ENCODE assay signal across 11 mouse cellular contexts in the genomic region with DNA sequence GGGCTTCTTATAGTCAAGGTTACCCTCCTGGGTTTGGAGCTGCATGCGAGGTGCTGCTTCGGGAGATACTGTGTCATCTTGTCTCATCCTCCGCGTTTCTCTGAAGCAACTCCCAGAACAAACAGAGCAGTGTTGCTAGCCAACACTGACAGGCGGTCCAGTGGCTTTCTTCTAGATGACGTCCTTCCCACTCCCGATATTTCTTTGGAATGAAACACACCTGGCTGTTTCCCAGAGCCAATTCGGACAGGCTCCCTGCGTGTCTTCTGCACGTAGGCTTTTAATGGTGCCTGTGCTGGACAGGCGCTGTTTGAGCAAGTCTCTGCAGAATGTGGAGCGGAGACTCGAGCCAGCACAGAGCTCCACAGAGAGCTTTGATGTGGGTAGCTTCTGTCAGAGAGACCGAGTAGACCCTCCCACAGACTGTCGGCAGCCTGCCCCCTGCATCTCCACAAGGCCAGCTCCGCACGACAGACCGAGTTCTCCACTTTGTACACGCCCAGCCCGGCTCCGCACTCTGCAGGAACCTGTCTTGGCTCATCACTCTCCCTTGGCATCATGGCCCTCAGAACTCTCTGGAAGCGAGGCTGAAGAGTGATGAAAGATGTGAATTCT.
DNase-seq lines count a peak whose midpoint lies in the region; ATAC-seq and TF ChIP-seq lines count a peak whose summit lies in the region.
"Had no signal": no experiment of that assay in that cellular context is flagged by ENCODE, and none has a peak within 500 bp of the region (broad histone marks: within the 10 kb centered on the region; RNA-seq: fewer than 3 reads in every experiment).

No protein-coding gene starts in this region.

- WGBS in kidney, adult 2 months: 81% methylated on average over 22 of the region's 22 CpGs
- WGBS in embryonic facial prominence, embryonic 13.5 days: 44% methylated on average over 22 of the region's 22 CpGs
- 55% methylated on average over 22 of the region's 22 CpGs for WGBS in stomach, embryonic 16.5 days
- WGBS in intestine, postnatal 0 days: 66% methylated on average over 22 of the region's 22 CpGs
- 88% methylated on average over 22 of the region's 22 CpGs for WGBS in forebrain, embryonic 10.5 days

- peak overlapping the region; percentile 21; the same call in 1 of the 2 replicates for H3K4me2 ChIP-seq in embryonic facial prominence, embryonic 13.5 days
- H3K4me2 ChIP-seq in stomach, embryonic 16.5 days (ENCODE audit: low read depth, low read length): no peak overlapping the region
- no peak overlapping the region for H3K4me2 ChIP-seq in intestine, postnatal 0 days (replicated peaks; ENCODE audit: low read depth)
- H3K4me2 ChIP-seq: midbrain, embryonic 12.5 days had no signal

- peak overlapping the region; percentile 83; the same call in 1 of the 2 replicates for H3K27ac ChIP-seq in kidney, adult 2 months (ENCODE audit: insufficient read depth, low read depth, low read length)
- H3K27ac ChIP-seq in embryonic facial prominence, embryonic 13.5 days: no peak overlapping the region
- no peak overlapping the region for H3K27ac ChIP-seq in stomach, embryonic 16.5 days (ENCODE audit: low read length)
- H3K27ac ChIP-seq in intestine, postnatal 0 days (ENCODE audit: low read depth, low read length): no peak overlapping the region
- H3K27ac ChIP-seq in forebrain, embryonic 10.5 days: no peak overlapping the region
- H3K27ac ChIP-seq: midbrain, embryonic 12.5 days had no signal

- peak; percentile 38 for DNase-seq in adrenal gland, postnatal 14 days
- no peak for DNase-seq in adrenal gland, adult 8-10 months
- no peak for DNase-seq in kidney, adult 2 months
- DNase-seq in kidney, adult 18-20 months: no peak
- no peak for DNase-seq in forebrain, embryonic 10.5 days (ENCODE audit: extremely low spot score, low spot score)
- DNase-seq: liver, postnatal 0 days had no signal

- no peaks in the 10 kb centered on the region for H3K9me3 ChIP-seq in embryonic facial prominence, embryonic 13.5 days
- no peaks in the 10 kb centered on the region for H3K9me3 ChIP-seq in stomach, embryonic 16.5 days (replicated peaks; ENCODE audit: control insufficient read depth, low read length)
- H3K9me3 ChIP-seq in intestine, postnatal 0 days (ENCODE audit: control insufficient read depth): no peaks in the 10 kb centered on the region
- no peaks in the 10 kb centered on the region for H3K9me3 ChIP-seq in forebrain, embryonic 10.5 days
- H3K9me3 ChIP-seq: midbrain, embryonic 12.5 days had no signal

- no peaks in the 10 kb centered on the region for H3K36me3 ChIP-seq in kidney, adult 2 months (ENCODE audit: control insufficient read depth, insufficient read depth, low read length)
- no peaks in the 10 kb centered on the region for H3K36me3 ChIP-seq in embryonic facial prominence, embryonic 13.5 days
- no peaks in the 10 kb centered on the region for H3K36me3 ChIP-seq in stomach, embryonic 16.5 days (ENCODE audit: control insufficient read depth, insufficient read depth, low read length)
- H3K36me3 ChIP-seq in intestine, postnatal 0 days (ENCODE audit: control insufficient read depth, insufficient read depth): no peaks in the 10 kb centered on the region
- H3K36me3 ChIP-seq in forebrain, embryonic 10.5 days (replicated peaks): no peaks in the 10 kb centered on the region
- H3K36me3 ChIP-seq: midbrain, embryonic 12.5 days had no signal

- no peak overlapping the region for H3K9ac ChIP-seq in embryonic facial prominence, embryonic 13.5 days
- peak overlapping the region; percentile 16; the same call in 1 of the 2 replicates for H3K9ac ChIP-seq in stomach, embryonic 16.5 days (ENCODE audit: low read length)
- H3K9ac ChIP-seq in intestine, postnatal 0 days (ENCODE audit: low read depth, low read length): no peak overlapping the region
- H3K9ac ChIP-seq: liver, postnatal 0 days; midbrain, embryonic 12.5 days had no signal

- TF ChIP-seq POLR2A in kidney, adult 2 months (IDR thresholded peaks at IDR 0.05; ENCODE audit: low read depth, low read length): no peak

- no peaks in the 10 kb centered on the region for H3K27me3 ChIP-seq in kidney, adult 2 months (replicated peaks; ENCODE audit: control insufficient read depth, insufficient read depth, low read length)
- no peaks in the 10 kb centered on the region for H3K27me3 ChIP-seq in embryonic facial prominence, embryonic 13.5 days
- H3K27me3 ChIP-seq in stomach, embryonic 16.5 days (ENCODE audit: control insufficient read depth, insufficient read depth, low read length): no peaks in the 10 kb centered on the region
- H3K27me3 ChIP-seq in intestine, postnatal 0 days (replicated peaks; ENCODE audit: control insufficient read depth, insufficient read depth, low read length): no peaks in the 10 kb centered on the region
- H3K27me3 ChIP-seq in forebrain, embryonic 10.5 days (ENCODE audit: poor library complexity, severe bottlenecking): 0 out of 2 replicates have a peak, but pooled peaks cover 3% of the 10 kb centered on the region

- ATAC-seq in embryonic facial prominence, embryonic 13.5 days (ENCODE audit: insufficient number of reproducible peaks, insufficient read depth, low FRiP score, low TSS enrichment, low read depth): peak; percentile 64; the same call in 1 of the 2 replicates
- peak; percentile 40; the same call in 1 of the 2 replicates for ATAC-seq in stomach, embryonic 16.5 days (ENCODE audit: insufficient read depth, low FRiP score)
- ATAC-seq in intestine, postnatal 0 days: no peak
- ATAC-seq: forebrain, embryonic 14.5 days; liver, postnatal 0 days had no signal

- TF ChIP-seq CTCF in kidney, adult 2 months (conservative IDR thresholded peaks at IDR 0.05; ENCODE audit: insufficient read depth, insufficient read length, low read depth, low read length): no peak
- no peak for TF ChIP-seq CTCF in intestine, postnatal 0 days (IDR thresholded peaks at IDR 0.05; ENCODE audit: low read depth)

- H3K4me1 ChIP-seq in kidney, adult 2 months (ENCODE audit: control insufficient read depth, insufficient read depth, low read length): peaks cover 24% of the 10 kb centered on the region
- H3K4me1 ChIP-seq in embryonic facial prominence, embryonic 13.5 days: peaks cover 22% of the 10 kb centered on the region
- peaks cover 7% of the 10 kb centered on the region; the same call in 1 of the 2 replicates for H3K4me1 ChIP-seq in stomach, embryonic 16.5 days (ENCODE audit: control insufficient read depth, insufficient read depth, low read length)
- no peaks in the 10 kb centered on the region for H3K4me1 ChIP-seq in intestine, postnatal 0 days (replicated peaks; ENCODE audit: control insufficient read depth, insufficient read depth, low read length)
- H3K4me1 ChIP-seq in forebrain, embryonic 10.5 days: peaks cover 17% of the 10 kb centered on the region

- H3K4me3 ChIP-seq in kidney, adult 2 months (ENCODE audit: insufficient read depth, low read depth, low read length): no peak overlapping the region
- H3K4me3 ChIP-seq in embryonic facial prominence, embryonic 13.5 days: no peak overlapping the region
- no peak overlapping the region for H3K4me3 ChIP-seq in stomach, embryonic 16.5 days (replicated peaks; ENCODE audit: low read length)
- no peak overlapping the region for H3K4me3 ChIP-seq in intestine, postnatal 0 days (ENCODE audit: low read depth, low read length)
- no peak overlapping the region for H3K4me3 ChIP-seq in forebrain, embryonic 10.5 days
- H3K4me3 ChIP-seq: midbrain, embryonic 12.5 days had no signal
